In genomic region chr11:93120766-93121415, GRCm38 (mm10) we compare ENCODE assay signal across 25 mouse cellular contexts. TPM values are rescaled to one million over a fixed set of nuclear protein-coding genes. Genes with fewer than 3 reads are reported as not detected.
DNase-seq lines count a peak whose midpoint lies in the region; ATAC-seq lines count a peak whose summit lies in the region.
"Had no signal": no experiment of that assay in that cellular context is flagged by ENCODE, and none has a peak within 500 bp of the region (broad histone marks: within the 10 kb centered on the region; RNA-seq: fewer than 3 reads in every experiment).

No protein-coding gene starts in this region.

- no peak overlapping the region for H3K9ac ChIP-seq in hindbrain, embryonic 16.5 days (ENCODE audit: low read depth, low read length)
- H3K9ac ChIP-seq: forebrain, embryonic 13.5 days; heart, embryonic 13.5 days; hindbrain, embryonic 14.5 days; intestine, embryonic 15.5 days; liver, embryonic 15.5 days; neural tube, embryonic 13.5 days had no signal

- no peaks in the 10 kb centered on the region for H3K27me3 ChIP-seq in hindbrain, embryonic 16.5 days (replicated peaks; ENCODE audit: control insufficient read depth, insufficient read depth, low read length)
- H3K27me3 ChIP-seq: forebrain, embryonic 13.5 days; heart, embryonic 13.5 days; intestine, embryonic 15.5 days; liver, embryonic 15.5 days; neural tube, embryonic 13.5 days had no signal

- H3K4me2 ChIP-seq in hindbrain, embryonic 16.5 days (ENCODE audit: low read length) = no peak overlapping the region
- H3K4me2 ChIP-seq: forebrain, embryonic 13.5 days; heart, embryonic 13.5 days; hindbrain, embryonic 14.5 days; intestine, embryonic 15.5 days; liver, embryonic 15.5 days; neural tube, embryonic 13.5 days had no signal

- no peaks in the 10 kb centered on the region for H3K36me3 ChIP-seq in hindbrain, embryonic 16.5 days (ENCODE audit: control insufficient read depth, insufficient read depth, low read length)
- H3K36me3 ChIP-seq: G1E; heart, embryonic 13.5 days; intestine, embryonic 15.5 days; liver, embryonic 15.5 days; midbrain, embryonic 10.5 days; neural tube, embryonic 13.5 days had no signal

- H3K9me3 ChIP-seq in hindbrain, embryonic 16.5 days (ENCODE audit: control insufficient read depth, low read length) = no peaks in the 10 kb centered on the region
- H3K9me3 ChIP-seq: forebrain, embryonic 13.5 days; heart, embryonic 13.5 days; intestine, embryonic 15.5 days; liver, embryonic 15.5 days; midbrain, embryonic 10.5 days; neural tube, embryonic 13.5 days had no signal

- no peak overlapping the region for H3K27ac ChIP-seq in hindbrain, embryonic 16.5 days (ENCODE audit: low read depth, low read length)
- H3K27ac ChIP-seq: forebrain, embryonic 13.5 days; heart, embryonic 13.5 days; hindbrain, embryonic 14.5 days; intestine, embryonic 15.5 days; liver, embryonic 15.5 days; macrophage; midbrain, embryonic 10.5 days; neural tube, embryonic 13.5 days had no signal

- WGBS in hindbrain, embryonic 16.5 days = 74% methylated on average over 10 of the region's 10 CpGs

- no peak overlapping the region for H3K4me3 ChIP-seq in hindbrain, embryonic 16.5 days (ENCODE audit: low read length)
- H3K4me3 ChIP-seq: erythroblast, embryonic 14.5 days; forebrain, embryonic 13.5 days; heart, embryonic 13.5 days; intestine, embryonic 15.5 days; liver, embryonic 15.5 days; midbrain, embryonic 10.5 days; neural tube, embryonic 13.5 days had no signal

- ATAC-seq in frontal cortex, adult (ENCODE audit: low TSS enrichment) = peak; percentile 94
- ATAC-seq in hindbrain, embryonic 16.5 days = no peak
- ATAC-seq: activated CD4-positive, CD25-positive, alpha-beta regulatory T cell, adult 4 months; forebrain, embryonic 13.5 days; intestine, embryonic 15.5 days had no signal

- no peak for DNase-seq in frontal cortex, postnatal 10 days (ENCODE audit: low spot score in 2 of 2)
- peak; percentile 59 for DNase-seq in right cerebral cortex, adult 18-20 months
- DNase-seq in right cerebral cortex, postnatal 4 days = no peak
- DNase-seq in cerebellum, postnatal 14 days = peak; percentile 28 to 60
- no peak for DNase-seq in spleen, postnatal 10 days (ENCODE audit: low spot score in 2 of 2)
- DNase-seq: adrenal gland, postnatal 14 days; gastrocnemius, postnatal 14 days; heart, adult 18-20 months; kidney, adult 9 months; thymus, postnatal 25 days had no signal

- no peaks in the 10 kb centered on the region for H3K4me1 ChIP-seq in hindbrain, embryonic 16.5 days (ENCODE audit: control insufficient read depth, insufficient read depth, low read depth, low read length)
- H3K4me1 ChIP-seq: forebrain, embryonic 13.5 days; heart, embryonic 13.5 days; intestine, embryonic 15.5 days; liver, embryonic 15.5 days; midbrain, embryonic 10.5 days; neural tube, embryonic 13.5 days had no signal

RNA-seq across cellular contexts. Expression of gene Car10, which starts 23.1 kb away (rescaled TPM):
- 59.7 and 60.5 TPM in 2 replicates for polyA plus RNA-seq in hindbrain, embryonic 16.5 days (2015; fragmentation: Nextera tagmentation; extraction: Ambion mirVana)
- polyA plus RNA-seq: erythroblast, embryonic 14.5 days; G1E; liver, embryonic 15.5 days; lung, embryonic 16.5 days; macrophage; small intestine, adult 2 months had no signal

Comparison
In these comparisons a context has a peak if more than half of its experiments do, and no peak if none do; other contexts are left out.
1. DNase-seq: peak in right cerebral cortex, adult 18-20 months (single experiment) and cerebellum, postnatal 14 days (2 of 2); none in frontal cortex, postnatal 10 days (0 of 2), right cerebral cortex, postnatal 4 days (single experiment) and spleen, postnatal 10 days (0 of 2).